Mouse (Mus musculus): ENCODE measurements around the gene Dnm2. TPM values are rescaled to one million over a fixed set of nuclear protein-coding genes. Genes with fewer than 3 reads are reported as not detected.

The Dnm2 gene
- polyA plus RNA-seq, 1 experiment from 2014 or later: 145 TPM

- 55% methylated on average over 3 of the region's 3 CpGs for whole genome bisulfite sequencing (ENCODE audit: missing documents)
- no peak overlapping the region for H3K4me3 ChIP-seq (ENCODE audit: inconsistent target)
- peaks cover 100% of the 10 kb centered on the region for H3K79me2 ChIP-seq (ENCODE audit: inconsistent target)
- no peaks in the 10 kb centered on the region for H3K36me3 ChIP-seq (ENCODE audit: inconsistent target)
- H3K27ac ChIP-seq: no peak overlapping the region
Observed at GRCm38 (mm10) chr9:21438219-21438618, 13.5 kb downstream of the Dnm2 start.

- 81% methylated on average over 3 of the region's 3 CpGs for WGBS (ENCODE audit: missing documents)
- Histone ChIP-seq H3K36me3 (ENCODE audit: inconsistent target) (no peaks in the 10 kb centered on the region), H3K79me2 (ENCODE audit: inconsistent target) (peaks cover 100% of the 10 kb centered on the region), H3K27ac (no peak overlapping the region), H3K4me3 (ENCODE audit: inconsistent target) (no peak overlapping the region)
Observed at GRCm38 (mm10) chr9:21439456-21439855, 14.7 kb downstream of the Dnm2 start.

GRCm38 (mm10) chr9:21439914-21440313, 15.2 kb downstream of the Dnm2 start:
- Histone ChIP-seq H3K79me2 (ENCODE audit: inconsistent target) (peaks cover 100% of the 10 kb centered on the region), H3K36me3 (ENCODE audit: inconsistent target) (no peaks in the 10 kb centered on the region), H3K27ac (no peak overlapping the region), H3K4me3 (ENCODE audit: inconsistent target) (no peak overlapping the region)
- WGBS (ENCODE audit: missing documents): 100% methylated on average over 2 of the region's 2 CpGs

- H3K36me3 ChIP-seq (ENCODE audit: inconsistent target): no peaks in the 10 kb centered on the region
Observed at GRCm38 (mm10) chr9:21440387-21440786, 15.7 kb downstream of the Dnm2 start.

GRCm38 (mm10) chr9:21443853-21444252, 19.1 kb downstream of the Dnm2 start:
- H3K36me3 ChIP-seq (ENCODE audit: inconsistent target): 0 out of 2 replicates have a peak, but pooled peaks cover 3% of the 10 kb centered on the region
- peaks cover 100% of the 10 kb centered on the region for H3K79me2 ChIP-seq (ENCODE audit: inconsistent target)
- no peak overlapping the region for H3K27ac ChIP-seq
- no peak overlapping the region for H3K4me3 ChIP-seq (ENCODE audit: inconsistent target)
- 91% methylated on average over 8 of the region's 8 CpGs for WGBS (ENCODE audit: missing documents)

More at GRCm38 (mm10) chr9:21440387-21440786, 15.7 kb downstream of the Dnm2 start:
- H3K79me2 ChIP-seq (ENCODE audit: inconsistent target): peaks cover 100% of the 10 kb centered on the region
- H3K4me3 ChIP-seq (ENCODE audit: inconsistent target): no peak overlapping the region
- no peak overlapping the region for H3K27ac ChIP-seq

- WGBS (ENCODE audit: missing documents): 50% methylated on average over 4 of the region's 4 CpGs
- Histone ChIP-seq H3K79me2 (ENCODE audit: inconsistent target) (peaks cover 100% of the 10 kb centered on the region), H3K4me3 (ENCODE audit: inconsistent target) (no peak overlapping the region), H3K27ac (no peak overlapping the region), H3K36me3 (ENCODE audit: inconsistent target) (0 out of 2 replicates have a peak, but pooled peaks cover 3% of the 10 kb centered on the region)
Observed at GRCm38 (mm10) chr9:21444574-21444973, 19.9 kb downstream of the Dnm2 start.

- Histone ChIP-seq H3K27ac (no peak overlapping the region), H3K79me2 (ENCODE audit: inconsistent target) (peaks cover 100% of the 10 kb centered on the region), H3K4me3 (ENCODE audit: inconsistent target) (no peak overlapping the region), H3K36me3 (ENCODE audit: inconsistent target) (0 out of 2 replicates have a peak, but pooled peaks cover 3% of the 10 kb centered on the region)
- 93% methylated on average over 6 of the region's 6 CpGs for WGBS (ENCODE audit: missing documents)
Observed at GRCm38 (mm10) chr9:21445081-21445744, 20.5 kb downstream of the Dnm2 start.

GRCm38 (mm10) chr9:21447778-21448177, 23.1 kb downstream of the Dnm2 start:
- Histone ChIP-seq H3K27ac (no peak overlapping the region), H3K4me3 (ENCODE audit: inconsistent target) (no peak overlapping the region), H3K79me2 (ENCODE audit: inconsistent target) (peaks cover 100% of the 10 kb centered on the region), H3K36me3 (ENCODE audit: inconsistent target) (0 out of 2 replicates have a peak, but pooled peaks cover 3% of the 10 kb centered on the region)
- 56% methylated on average over 2 of the region's 2 CpGs for WGBS (ENCODE audit: missing documents)

GRCm38 (mm10) chr9:21449710-21450109, 25.0 kb downstream of the Dnm2 start:
- Histone ChIP-seq H3K27ac (no peak overlapping the region), H3K4me3 (ENCODE audit: inconsistent target) (no peak overlapping the region), H3K36me3 (ENCODE audit: inconsistent target) (0 out of 2 replicates have a peak, but pooled peaks cover 3% of the 10 kb centered on the region), H3K79me2 (ENCODE audit: inconsistent target) (peaks cover 97% of the 10 kb centered on the region)
- 66% methylated on average over 2 of the region's 2 CpGs for WGBS (ENCODE audit: missing documents)

- peaks cover 97% of the 10 kb centered on the region for H3K79me2 ChIP-seq (ENCODE audit: inconsistent target)
- H3K4me3 ChIP-seq (ENCODE audit: inconsistent target): no peak overlapping the region
- WGBS (ENCODE audit: missing documents): 38% methylated on average over 3 of the region's 3 CpGs
- no peak overlapping the region for H3K27ac ChIP-seq
- 0 out of 2 replicates have a peak, but pooled peaks cover 3% of the 10 kb centered on the region for H3K36me3 ChIP-seq (ENCODE audit: inconsistent target)
Observed at GRCm38 (mm10) chr9:21450270-21450669, 25.6 kb downstream of the Dnm2 start.

GRCm38 (mm10) chr9:21451391-21451790, 26.7 kb downstream of the Dnm2 start:
- 83% methylated on average over 8 of the region's 8 CpGs for WGBS (ENCODE audit: missing documents)
- 0 out of 2 replicates have a peak, but pooled peaks cover 3% of the 10 kb centered on the region for H3K36me3 ChIP-seq (ENCODE audit: inconsistent target)
- H3K27ac ChIP-seq: peak overlapping the region; percentile 91
- H3K4me3 ChIP-seq (ENCODE audit: inconsistent target): no peak overlapping the region
- H3K79me2 ChIP-seq (ENCODE audit: inconsistent target): peaks cover 97% of the 10 kb centered on the region

- Histone ChIP-seq H3K27ac (peak overlapping the region; percentile 91), H3K79me2 (ENCODE audit: inconsistent target) (peaks cover 97% of the 10 kb centered on the region), H3K36me3 (ENCODE audit: inconsistent target) (0 out of 2 replicates have a peak, but pooled peaks cover 3% of the 10 kb centered on the region), H3K4me3 (ENCODE audit: inconsistent target) (no peak overlapping the region)
- 33% methylated on average over 8 of the region's 8 CpGs for WGBS (ENCODE audit: missing documents)
Observed at GRCm38 (mm10) chr9:21451870-21452269, 27.2 kb downstream of the Dnm2 start.

GRCm38 (mm10) chr9:21453003-21453402, 28.3 kb downstream of the Dnm2 start:
- WGBS (ENCODE audit: missing documents): 4% methylated on average over 7 of the region's 7 CpGs
- Histone ChIP-seq H3K79me2 (ENCODE audit: inconsistent target) (peaks cover 93% of the 10 kb centered on the region), H3K27ac (peak overlapping the region; percentile 91), H3K36me3 (ENCODE audit: inconsistent target) (0 out of 2 replicates have a peak, but pooled peaks cover under 1% of the 10 kb centered on the region), H3K4me3 (ENCODE audit: inconsistent target) (no peak overlapping the region)

GRCm38 (mm10) chr9:21453459-21453858, 28.8 kb downstream of the Dnm2 start:
- Histone ChIP-seq H3K79me2 (ENCODE audit: inconsistent target) (peaks cover 93% of the 10 kb centered on the region), H3K27ac (peak overlapping the region; percentile 91), H3K36me3 (ENCODE audit: inconsistent target) (peaks cover 5% of the 10 kb centered on the region; the same call in 1 of the 2 replicates), H3K4me3 (ENCODE audit: inconsistent target) (no peak overlapping the region)
- 48% methylated on average over 2 of the region's 2 CpGs for WGBS (ENCODE audit: missing documents)

- peaks cover 9% of the 10 kb centered on the region; the same call in 1 of the 2 replicates for H3K36me3 ChIP-seq (ENCODE audit: inconsistent target)
- no peak overlapping the region for H3K4me3 ChIP-seq (ENCODE audit: inconsistent target)
- 79% methylated on average over 4 of the region's 4 CpGs for WGBS (ENCODE audit: missing documents)
- peak overlapping the region; percentile 91; the same call in 1 of the 2 replicates for H3K27ac ChIP-seq
- peaks cover 93% of the 10 kb centered on the region for H3K79me2 ChIP-seq (ENCODE audit: inconsistent target)
Observed at GRCm38 (mm10) chr9:21454556-21454955, 29.8 kb downstream of the Dnm2 start.

All from macrophage (primary cell).